Mouse (Mus musculus): ENCODE measurements around the gene Hsd17b14.

Gene Hsd17b14

DNA sequence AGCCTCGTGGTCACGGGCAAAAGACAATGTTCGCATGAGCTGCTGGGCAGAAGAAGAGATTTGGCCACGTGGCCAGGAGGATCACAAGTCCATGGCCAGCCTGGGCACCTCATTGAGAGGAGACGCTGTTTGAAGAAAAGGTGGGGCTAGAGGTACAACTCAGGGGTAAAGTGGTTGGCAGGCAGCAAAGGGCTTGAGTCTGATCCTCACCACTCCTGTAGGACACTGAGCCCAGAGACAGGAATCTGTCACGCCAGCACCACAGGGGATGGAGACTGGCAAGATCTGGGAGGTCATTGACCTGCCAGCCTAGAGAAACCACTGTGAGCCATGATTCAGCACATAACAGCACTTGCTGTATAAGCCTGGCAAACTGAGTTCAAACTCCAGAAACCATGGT is 42.8 kb downstream of the Hsd17b14 start:
- TF ChIP-seq GATA4 (IDR thresholded peaks at IDR 0.05; ENCODE audit: insufficient replicate concordance, low read length): no peak

- TF ChIP-seq GATA4 (IDR thresholded peaks at IDR 0.05; ENCODE audit: insufficient replicate concordance, low read length): no peak
Observed at GRCm38 (mm10) chr7:45598960-45599879, 44.5 kb downstream of the Hsd17b14 start.

- no peak for TF ChIP-seq GATA4 (IDR thresholded peaks at IDR 0.05; ENCODE audit: insufficient replicate concordance, low read length)
Observed at GRCm38 (mm10) chr7:45605704-45606289, 51.1 kb downstream of the Hsd17b14 start.

DNA sequence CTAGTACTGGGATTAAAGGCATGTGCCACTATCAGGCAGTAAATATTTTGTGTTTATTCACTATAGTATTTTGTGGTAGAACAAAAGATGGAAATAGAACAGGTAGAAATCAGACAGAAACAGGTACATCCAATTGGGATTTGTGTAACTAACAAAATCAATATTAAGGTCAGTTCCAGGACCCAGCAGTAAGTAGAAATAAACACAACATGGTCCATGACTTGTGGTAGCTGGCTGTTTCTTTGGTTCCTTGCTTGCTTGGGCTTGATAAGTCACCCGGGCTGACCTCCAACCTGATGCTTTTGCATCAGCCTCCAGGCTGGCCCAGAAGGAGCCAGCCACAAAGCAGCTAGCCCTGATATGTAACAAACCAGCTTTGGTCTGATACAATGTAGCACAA is 54.8 kb downstream of the Hsd17b14 start:
- no peak for TF ChIP-seq GATA4 (IDR thresholded peaks at IDR 0.05; ENCODE audit: insufficient replicate concordance, low read length)

DNA sequence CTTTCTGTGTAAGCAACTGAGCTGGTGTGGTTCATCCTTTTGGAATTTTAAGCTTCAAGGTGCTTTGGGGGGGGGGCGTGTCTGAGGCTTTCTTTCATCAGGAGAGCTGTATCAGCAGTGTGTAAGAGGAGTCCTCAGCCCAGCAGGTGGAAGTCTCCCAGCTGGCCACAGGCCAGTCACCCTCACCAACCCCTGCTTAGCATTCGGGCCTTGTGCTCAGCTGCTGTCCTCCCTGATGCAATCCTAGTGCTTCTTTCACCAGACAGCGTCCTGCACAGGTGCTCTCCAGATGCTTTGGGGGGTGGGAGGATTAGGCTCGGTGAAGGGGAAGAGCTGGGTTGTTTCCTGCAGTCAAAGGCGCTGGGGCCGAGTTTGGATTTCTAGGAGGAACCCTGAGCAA is 61.6 kb downstream of the Hsd17b14 start:
- no peak for TF ChIP-seq GATA4 (IDR thresholded peaks at IDR 0.05; ENCODE audit: insufficient replicate concordance, low read length)

DNA sequence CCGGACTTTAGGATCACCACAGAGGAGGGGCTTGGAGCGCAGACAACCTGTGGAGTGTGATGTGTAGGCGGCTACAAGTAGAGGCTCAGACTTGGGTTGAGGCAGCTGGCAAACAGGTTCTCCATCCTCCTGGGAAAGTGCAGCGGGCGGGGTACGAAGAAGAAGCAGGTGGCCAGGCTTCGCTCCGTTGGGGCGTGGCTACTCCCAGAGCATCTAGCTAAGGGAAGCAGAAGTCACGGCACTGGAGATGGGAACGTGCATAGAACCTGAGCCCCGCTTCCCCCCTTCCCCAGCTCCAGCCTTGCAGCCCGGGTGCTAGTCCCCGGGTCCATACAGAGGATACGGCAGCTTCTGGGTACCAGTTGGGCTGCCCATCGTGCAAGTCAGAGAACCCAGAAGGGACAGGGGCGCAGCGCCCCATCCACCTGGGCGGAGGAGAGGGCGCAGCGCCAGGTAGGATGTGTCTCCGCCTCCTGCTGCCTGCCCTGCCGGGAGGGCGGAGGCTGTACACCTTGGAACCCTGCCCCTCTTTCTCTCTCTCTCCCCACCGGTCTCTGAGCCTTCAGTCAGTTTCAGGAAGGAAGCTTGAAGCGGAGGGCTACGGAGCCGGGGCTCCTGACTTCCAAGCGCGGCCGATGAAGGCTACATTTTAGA is 62.5 kb downstream of the Hsd17b14 start, which contains the start of gene Fut1:
TSS of gene Fut1 (plus strand) at position 248 of the 654 bp plus-strand sequence.
- no peak for TF ChIP-seq GATA4 (IDR thresholded peaks at IDR 0.05; ENCODE audit: insufficient replicate concordance, low read length)

Measured in liver, adult (tissue).